7 mouse cellular contexts compared by ENCODE assay signal in the genomic region with DNA sequence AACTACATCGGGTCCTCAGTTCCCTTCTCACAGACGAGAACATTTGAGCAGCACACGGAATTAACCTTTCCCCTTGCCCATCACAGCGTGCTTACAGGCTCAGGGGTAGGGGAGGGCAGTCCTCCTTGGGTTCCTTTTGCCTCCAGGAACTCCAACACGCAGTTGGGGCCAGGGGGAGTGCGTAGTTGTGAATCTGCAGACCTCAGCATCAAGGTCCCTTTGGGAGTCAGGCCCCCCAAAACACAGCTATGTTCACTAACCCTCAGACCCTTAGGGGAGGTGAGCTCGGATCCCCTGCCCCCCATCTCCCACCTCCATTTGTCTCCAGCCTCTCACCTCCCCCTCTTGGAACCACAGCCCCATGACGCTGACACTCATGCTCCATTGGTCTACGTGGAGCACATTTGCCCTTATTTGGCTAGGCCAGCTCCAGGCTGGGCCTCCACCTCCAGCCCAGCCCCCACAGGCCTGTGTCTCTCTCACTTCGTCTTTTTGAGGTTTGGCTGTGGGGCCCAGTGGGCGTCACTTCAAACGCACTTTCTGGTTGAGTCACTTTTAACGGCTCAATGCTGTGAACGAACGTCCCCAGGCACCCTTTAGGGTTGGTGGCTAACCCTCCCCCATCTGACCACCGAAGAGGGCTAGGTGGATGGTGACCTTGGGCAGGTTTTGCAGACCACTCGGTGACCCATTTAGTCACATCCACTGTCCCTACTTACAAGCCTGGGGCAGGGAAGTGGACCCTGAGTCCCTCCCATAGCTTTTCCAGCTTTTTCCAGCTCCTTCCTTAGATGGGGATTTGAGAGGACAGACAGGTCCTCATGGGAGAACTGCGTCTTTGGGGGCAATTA. TPM values are rescaled to one million over a fixed set of nuclear protein-coding genes. Genes with fewer than 3 reads are reported as not detected.
DNase-seq lines count a peak whose midpoint lies in the region; ATAC-seq lines count a peak whose summit lies in the region.

No protein-coding gene starts in this region.

- H3K9me3 ChIP-seq in intestine, embryonic 14.5 days (ENCODE audit: control insufficient read depth, low read length), result no peaks in the 10 kb centered on the region

- ATAC-seq in intestine, embryonic 14.5 days (replicated peaks; ENCODE audit: low FRiP score, low TSS enrichment, low read depth), result 0 out of 2 replicates have a peak, but pooled peaks have one; percentile 29

- peak overlapping the region; percentile 33; the same call in 1 of the 2 replicates for H3K27ac ChIP-seq in intestine, embryonic 14.5 days (ENCODE audit: low read depth)

- WGBS in intestine, embryonic 14.5 days, result 43% methylated on average over 18 of the region's 18 CpGs

- H3K4me1 ChIP-seq in intestine, embryonic 14.5 days (replicated peaks; ENCODE audit: control insufficient read depth, insufficient read depth, low read length), result 0 out of 2 replicates have a peak, but pooled peaks cover 4% of the 10 kb centered on the region

- H3K27me3 ChIP-seq in intestine, embryonic 14.5 days (replicated peaks; ENCODE audit: control insufficient read depth, insufficient read depth, low read length), result no peaks in the 10 kb centered on the region

- no peak overlapping the region for H3K9ac ChIP-seq in intestine, embryonic 14.5 days (ENCODE audit: low read length)

- no peak overlapping the region for H3K4me2 ChIP-seq in intestine, embryonic 14.5 days (ENCODE audit: low read length)

- DNase-seq in B cell, adult 2 months, result peak; percentile 92 to 96
- DNase-seq in CD8-positive naive resting alpha-beta T cell, adult 2 months (ENCODE audit: low read depth in 2 of 2, low spot score in 2 of 2), result peak; percentile 89 to 93
- DNase-seq in embryo, embryonic 10.5 days (ENCODE audit: low spot score), result peak; percentile 23
- no peak for DNase-seq in intestine, embryonic 14.5 days (ENCODE audit: low spot score)
- peak; percentile 75 to 83 for DNase-seq in lung, adult 18-20 months
- DNase-seq in spleen, postnatal 14 days (ENCODE audit: low spot score in 2 of 2), result peak; percentile 78 to 83
- no peak for DNase-seq in cerebellum, postnatal 25 days

- peaks cover 8% of the 10 kb centered on the region for H3K36me3 ChIP-seq in intestine, embryonic 14.5 days (ENCODE audit: control insufficient read depth, insufficient read depth, low read length)

- H3K4me3 ChIP-seq in intestine, embryonic 14.5 days (ENCODE audit: low read depth, low read length), result no peak overlapping the region

RNA-seq across cellular contexts. Expression of a gene that starts 10.9 kb away (rescaled TPM):
- polyA plus RNA-seq in intestine, embryonic 14.5 days (2014; fragmentation: Nextera tagmentation; extraction: Ambion mirVana), result 2.5 and 3.7 TPM in 2 replicates

RNA-seq across cellular contexts. Expression of a gene that starts 12.1 kb away (rescaled TPM):
- polyA plus RNA-seq in intestine, embryonic 14.5 days (2014; fragmentation: Nextera tagmentation; extraction: Ambion mirVana), result 146 and 151 TPM in 2 replicates

RNA-seq across cellular contexts. Expression of a gene that starts 44.0 kb away (rescaled TPM):
- 1.7 TPM in 2 replicates for polyA plus RNA-seq in intestine, embryonic 14.5 days (2014; fragmentation: Nextera tagmentation; extraction: Ambion mirVana)

Comparison
In these comparisons a context has a peak if more than half of its experiments do, and no peak if none do; other contexts are left out.
1. DNase-seq: peak in B cell, adult 2 months (2 of 2), CD8-positive naive resting alpha-beta T cell, adult 2 months (2 of 2), embryo, embryonic 10.5 days (single experiment), lung, adult 18-20 months (2 of 2) and spleen, postnatal 14 days (2 of 2); none in intestine, embryonic 14.5 days (single experiment) and cerebellum, postnatal 25 days (0 of 2).